Mouse (Mus musculus): ENCODE data around the gene B9d1. TPM values are rescaled to one million over a fixed set of nuclear protein-coding genes. Genes with fewer than 3 reads are reported as not detected.

B9d1 gene
- polyA plus RNA-seq, 1 experiment from 2014 or later = 37.5 TPM

GRCm38 (mm10) chr11:61489874-61490273 lies 15.1 kb upstream of the B9d1 start:
- H3K4me3 ChIP-seq (replicated peaks) = no peak overlapping the region
- H3K27me3 ChIP-seq = no peaks in the 10 kb centered on the region
- peaks cover 40% of the 10 kb centered on the region for H3K4me1 ChIP-seq (replicated peaks)
- no peaks in the 10 kb centered on the region for H3K9me3 ChIP-seq
- H3K4me2 ChIP-seq = no peak overlapping the region
- H3K27ac ChIP-seq = no peak overlapping the region
- H3K9ac ChIP-seq (replicated peaks) = peak overlapping the region; percentile 19
- WGBS = 97% methylated on average over 8 of the region's 8 CpGs
- H3K36me3 ChIP-seq = peaks cover 66% of the 10 kb centered on the region
- no peak for ATAC-seq (ENCODE audit: insufficient number of reproducible peaks, insufficient read depth, low FRiP score, low TSS enrichment, low read depth)

GRCm38 (mm10) chr11:61490944-61491520 lies 13.9 kb upstream of the B9d1 start:
- no peaks in the 10 kb centered on the region for H3K27me3 ChIP-seq
- H3K4me2 ChIP-seq = no peak overlapping the region
- no peak overlapping the region for H3K27ac ChIP-seq
- no peak overlapping the region for H3K4me3 ChIP-seq (replicated peaks)
- no peak overlapping the region for H3K9ac ChIP-seq (replicated peaks)
- no peaks in the 10 kb centered on the region for H3K9me3 ChIP-seq
- WGBS = 92% methylated on average over 22 of the region's 22 CpGs
- H3K36me3 ChIP-seq = peaks cover 66% of the 10 kb centered on the region
- peaks cover 39% of the 10 kb centered on the region for H3K4me1 ChIP-seq (replicated peaks)
- ATAC-seq (ENCODE audit: insufficient number of reproducible peaks, insufficient read depth, low FRiP score, low TSS enrichment, low read depth) = no peak

DNA sequence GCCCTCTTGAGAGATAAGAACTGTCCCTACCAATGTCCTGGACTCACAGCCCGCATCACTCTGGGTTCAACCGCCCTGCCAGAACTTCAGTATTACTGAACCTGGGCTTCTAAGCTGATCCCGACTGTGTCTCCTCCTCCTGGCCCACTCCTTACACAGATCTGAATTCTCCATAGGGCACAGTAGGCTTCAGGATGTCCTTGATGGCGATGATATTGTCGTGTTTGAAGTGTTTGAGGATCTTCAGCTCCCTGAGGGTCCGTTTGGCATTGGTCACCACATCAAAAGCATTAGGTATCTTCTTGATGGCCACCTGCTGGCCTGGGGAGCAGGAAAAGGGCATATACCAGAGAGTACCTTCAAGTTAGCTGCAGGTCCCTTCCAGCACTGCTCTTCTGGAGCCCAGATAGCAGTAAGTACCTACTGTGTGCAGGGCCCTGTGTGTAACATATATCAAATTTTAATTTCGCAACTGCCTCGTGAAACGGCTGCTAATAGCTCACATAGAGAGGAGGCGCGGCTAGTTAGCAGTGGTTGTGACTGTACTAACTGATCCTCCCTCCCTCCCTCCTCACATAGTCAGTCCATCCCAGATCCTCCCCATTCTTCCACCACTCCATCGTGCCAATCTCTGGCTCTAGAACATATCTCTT lies 12.1 kb upstream of the B9d1 start:
- H3K36me3 ChIP-seq = peaks cover 52% of the 10 kb centered on the region
- H3K27me3 ChIP-seq = no peaks in the 10 kb centered on the region
- 76% methylated on average over 12 of the region's 12 CpGs for WGBS
- ATAC-seq (ENCODE audit: insufficient number of reproducible peaks, insufficient read depth, low FRiP score, low TSS enrichment, low read depth) = no peak
- H3K4me3 ChIP-seq (replicated peaks) = peak overlapping the region; percentile 87
- H3K27ac ChIP-seq = 0 out of 2 replicates have a peak overlapping the region, but pooled peaks have one; percentile 88
- peaks cover 20% of the 10 kb centered on the region for H3K4me1 ChIP-seq (replicated peaks)
- no peaks in the 10 kb centered on the region for H3K9me3 ChIP-seq
- peak overlapping the region; percentile 81 for H3K4me2 ChIP-seq
- peak overlapping the region; percentile 85 for H3K9ac ChIP-seq (replicated peaks)

DNA sequence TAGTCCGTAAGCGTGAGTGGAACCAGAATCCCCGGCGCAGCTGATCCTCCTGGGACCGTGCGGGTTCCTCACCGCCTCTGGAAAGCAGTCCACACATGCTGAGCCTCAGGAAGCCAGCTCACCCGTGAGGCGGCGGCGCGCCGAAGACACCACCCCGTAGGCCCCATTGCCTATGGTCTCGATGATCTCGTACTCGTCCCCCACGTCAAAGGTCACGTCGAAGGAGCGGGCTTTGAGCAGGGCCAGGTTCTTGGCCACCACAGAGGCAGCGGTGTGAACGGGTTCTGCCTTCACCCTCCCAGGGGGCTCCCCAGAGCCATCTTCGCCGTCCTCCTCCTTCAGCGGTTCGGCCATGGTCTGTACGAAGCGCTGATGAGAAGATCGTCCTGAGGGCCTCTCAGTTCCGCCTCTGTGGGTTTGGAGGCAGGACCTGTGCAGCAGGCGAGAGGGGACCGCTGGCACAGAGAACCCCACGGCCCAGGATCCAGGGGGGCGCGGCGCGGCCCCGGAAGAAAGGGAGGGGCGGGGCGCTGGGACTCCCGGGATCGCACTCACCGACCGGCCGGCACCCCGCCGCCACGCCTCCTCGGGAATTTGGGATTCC lies 11.3 kb upstream of the B9d1 start:
- ATAC-seq (ENCODE audit: insufficient number of reproducible peaks, insufficient read depth, low FRiP score, low TSS enrichment, low read depth) = peak; percentile 56
- WGBS = under 1% methylated on average over 38 of the region's 50 CpGs
- peaks cover 17% of the 10 kb centered on the region for H3K4me1 ChIP-seq (replicated peaks)
- H3K9ac ChIP-seq (replicated peaks) = peak overlapping the region; percentile 85
- no peaks in the 10 kb centered on the region for H3K27me3 ChIP-seq
- no peaks in the 10 kb centered on the region for H3K9me3 ChIP-seq
- H3K27ac ChIP-seq = peak overlapping the region; percentile 88
- H3K36me3 ChIP-seq = peaks cover 44% of the 10 kb centered on the region
- H3K4me2 ChIP-seq = peak overlapping the region; percentile 81
- peak overlapping the region; percentile 87 for H3K4me3 ChIP-seq (replicated peaks)

GRCm38 (mm10) chr11:61494129-61494997 lies 10.6 kb upstream of the B9d1 start, which contains the start of gene Mapk7:
Mapk7 (minus strand) TSS chr11:61494406.
- peak within 1 kb of the TSS; percentile 90 for H3K27ac ChIP-seq
- H3K36me3 ChIP-seq = peaks cover 37% of the 10 kb centered on the region
- H3K4me3 ChIP-seq (replicated peaks) = peak within 1 kb of the TSS; percentile 87
- no peaks in the 10 kb centered on the region for H3K27me3 ChIP-seq
- WGBS = under 1% methylated on average over 62 of the region's 62 CpGs
- H3K4me2 ChIP-seq = peak within 1 kb of the TSS; percentile 81
- ATAC-seq (ENCODE audit: insufficient number of reproducible peaks, insufficient read depth, low FRiP score, low TSS enrichment, low read depth) = peak; percentile 94
- peaks cover 19% of the 10 kb centered on the region for H3K4me1 ChIP-seq (replicated peaks)
- no peaks in the 10 kb centered on the region for H3K9me3 ChIP-seq
- peak within 1 kb of the TSS; percentile 85 for H3K9ac ChIP-seq (replicated peaks)

DNA sequence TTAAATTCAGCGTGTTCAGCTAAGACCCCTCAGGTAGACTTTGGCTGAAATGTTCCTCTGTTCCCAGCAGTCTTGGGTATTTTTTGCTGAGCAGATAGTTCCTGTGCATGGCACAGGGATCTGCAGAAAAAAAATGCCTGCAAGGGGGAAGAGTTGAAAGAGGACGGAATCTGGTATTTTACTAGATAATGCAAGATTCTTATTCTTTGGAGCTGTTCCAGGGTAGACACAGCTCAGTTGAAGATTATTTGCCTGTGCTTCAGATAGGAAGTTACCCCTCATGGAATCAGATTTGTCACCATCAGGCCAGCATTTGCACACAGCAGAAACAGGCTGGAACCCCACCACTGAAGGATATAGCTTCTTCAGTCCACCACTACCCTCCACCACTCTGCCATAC lies 9.4 kb upstream of the B9d1 start:
- H3K4me3 ChIP-seq (replicated peaks) = no peak overlapping the region

DNA sequence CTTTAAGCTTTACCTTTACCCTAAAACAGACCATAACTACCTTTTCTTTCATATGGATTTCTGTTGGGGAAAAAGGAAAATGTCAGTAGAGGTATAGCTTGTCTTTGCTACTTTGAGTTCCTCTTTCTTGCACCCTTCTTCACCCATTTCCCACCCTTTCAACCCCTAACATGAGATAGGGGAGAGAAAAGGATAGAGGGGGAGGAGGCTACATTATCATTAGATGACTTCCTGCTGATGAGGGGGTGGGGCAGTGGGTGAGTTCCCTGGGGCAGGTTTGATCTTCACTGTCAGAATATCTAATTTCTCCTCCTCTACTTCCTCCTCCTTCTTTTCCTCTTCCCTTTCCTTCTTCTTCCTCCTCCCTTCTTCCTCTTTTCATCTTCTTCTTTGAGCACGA lies 7.5 kb upstream of the B9d1 start:
- WGBS = 78% methylated on average over 1 of the region's 1 CpGs
- no peaks in the 10 kb centered on the region for H3K9me3 ChIP-seq
- peaks cover 13% of the 10 kb centered on the region for H3K4me1 ChIP-seq (replicated peaks)
- peaks cover 6% of the 10 kb centered on the region for H3K36me3 ChIP-seq
- H3K27me3 ChIP-seq = no peaks in the 10 kb centered on the region
- no peak for ATAC-seq (ENCODE audit: insufficient number of reproducible peaks, insufficient read depth, low FRiP score, low TSS enrichment, low read depth)
- no peak overlapping the region for H3K9ac ChIP-seq (replicated peaks)
- no peak overlapping the region for H3K4me3 ChIP-seq (replicated peaks)
- no peak overlapping the region for H3K27ac ChIP-seq
- H3K4me2 ChIP-seq = no peak overlapping the region

More for the DNA sequence above, 9.4 kb upstream of the B9d1 start:
- Histone ChIP-seq H3K9me3 (no peaks in the 10 kb centered on the region), H3K27ac (peak overlapping the region; percentile 90; the same call in 1 of the 2 replicates), H3K36me3 (peaks cover 25% of the 10 kb centered on the region), H3K4me2 (no peak overlapping the region), H3K27me3 (no peaks in the 10 kb centered on the region), H3K9ac (replicated peaks) (no peak overlapping the region), H3K4me1 (replicated peaks) (peaks cover 18% of the 10 kb centered on the region)
- 91% methylated on average over 2 of the region's 2 CpGs for WGBS
- ATAC-seq (ENCODE audit: insufficient number of reproducible peaks, insufficient read depth, low FRiP score, low TSS enrichment, low read depth) = no peak

DNA sequence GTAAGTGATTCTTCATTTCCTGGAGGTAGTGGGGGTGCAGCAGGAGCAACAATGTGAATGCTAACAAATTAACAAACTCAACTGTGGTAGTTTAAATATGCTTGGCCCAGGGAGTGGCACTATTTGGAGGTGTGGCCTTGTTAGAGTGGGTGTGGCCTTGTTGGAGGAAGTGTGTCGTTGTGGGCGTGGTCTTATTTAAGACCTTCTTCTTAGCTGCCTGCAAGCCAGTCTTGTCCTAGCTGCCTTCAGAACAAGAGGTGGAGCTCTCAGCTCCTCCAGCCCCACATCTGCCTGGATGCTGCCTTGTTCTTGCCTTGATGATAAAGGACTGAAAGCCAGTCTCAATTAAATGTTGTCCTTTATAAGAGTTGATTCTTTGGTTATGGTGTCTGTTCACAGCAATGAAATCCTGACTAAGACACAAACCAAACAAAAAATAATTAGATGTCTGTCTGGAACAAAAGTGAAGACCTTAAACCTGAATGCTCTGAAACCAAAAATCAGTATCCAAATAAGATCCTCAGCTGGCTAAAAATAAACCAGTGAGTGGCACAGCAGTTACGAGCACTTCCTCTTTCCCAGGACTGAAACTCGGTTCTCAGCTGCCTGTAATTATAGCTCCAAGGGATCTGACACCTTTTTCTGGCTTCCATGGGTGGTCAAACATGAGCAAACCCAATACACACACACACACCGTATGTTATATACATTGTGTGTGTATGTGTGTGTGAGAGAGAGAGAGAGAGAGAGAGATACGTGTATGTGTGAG lies 6.0 kb upstream of the B9d1 start:
- Histone ChIP-seq H3K4me3 (replicated peaks) (no peak overlapping the region), H3K9me3 (no peaks in the 10 kb centered on the region), H3K9ac (replicated peaks) (no peak overlapping the region), H3K27ac (0 out of 2 replicates have a peak overlapping the region, but pooled peaks have one; percentile 29), H3K4me2 (no peak overlapping the region), H3K27me3 (no peaks in the 10 kb centered on the region), H3K36me3 (no peaks in the 10 kb centered on the region), H3K4me1 (replicated peaks) (peaks cover 9% of the 10 kb centered on the region)
- 58% methylated on average over 6 of the region's 6 CpGs for WGBS
- ATAC-seq (ENCODE audit: insufficient number of reproducible peaks, insufficient read depth, low FRiP score, low TSS enrichment, low read depth) = no peak

DNA sequence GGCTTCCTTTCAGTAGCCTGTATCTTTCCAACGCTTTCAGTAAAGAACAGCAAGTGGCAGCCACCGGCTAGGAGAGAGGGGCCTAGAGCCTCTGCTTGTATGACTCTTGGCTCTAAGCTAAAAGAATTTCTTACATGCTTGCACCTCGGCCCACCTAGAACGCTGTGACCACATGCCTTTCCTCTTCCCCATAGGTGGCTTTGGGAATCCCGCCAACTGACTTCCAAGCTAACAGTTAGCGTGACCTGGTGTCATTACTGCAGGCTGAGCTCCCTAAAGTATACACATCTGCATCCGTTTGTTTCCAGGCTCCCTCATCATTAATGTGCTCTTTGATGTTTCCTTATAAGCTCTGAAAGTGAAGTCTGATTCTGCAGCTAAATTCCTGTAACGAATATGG lies 1.0 kb upstream of the B9d1 start:
- Histone ChIP-seq H3K36me3 (0 out of 2 replicates have a peak, but pooled peaks cover 6% of the 10 kb centered on the region), H3K4me1 (replicated peaks) (peaks cover 25% of the 10 kb centered on the region), H3K4me2 (no peak overlapping the region), H3K27ac (peak overlapping the region; percentile 50), H3K27me3 (no peaks in the 10 kb centered on the region), H3K9ac (replicated peaks) (no peak overlapping the region), H3K9me3 (no peaks in the 10 kb centered on the region), H3K4me3 (replicated peaks) (peak overlapping the region; percentile 59; the same call in 1 of the 2 replicates)
- ATAC-seq (ENCODE audit: insufficient number of reproducible peaks, insufficient read depth, low FRiP score, low TSS enrichment, low read depth) = no peak
- WGBS = 42% methylated on average over 8 of the region's 8 CpGs

DNA sequence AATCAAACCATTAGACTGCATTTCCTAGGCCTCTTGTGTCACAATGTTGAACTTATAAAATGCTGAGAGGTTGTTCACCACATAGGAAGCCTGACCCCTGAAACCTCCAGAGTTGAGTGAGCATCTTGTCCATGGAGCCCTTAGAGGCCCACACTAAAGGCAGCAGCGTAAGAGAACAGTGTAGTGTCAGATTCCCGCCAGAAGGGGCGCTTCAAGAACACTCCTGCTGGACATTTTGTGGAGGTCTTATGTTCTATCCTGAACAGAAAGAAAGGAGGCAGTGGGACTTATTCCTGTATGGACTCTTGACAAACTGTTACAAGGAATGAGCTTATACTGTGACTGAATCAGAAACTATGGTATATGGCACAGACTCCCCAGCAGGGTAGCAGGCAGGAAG lies 10.0 kb downstream of the B9d1 start:
- Histone ChIP-seq H3K27ac (no peak overlapping the region), H3K9me3 (no peaks in the 10 kb centered on the region), H3K36me3 (peaks cover 66% of the 10 kb centered on the region), H3K4me1 (replicated peaks) (no peaks in the 10 kb centered on the region), H3K27me3 (no peaks in the 10 kb centered on the region), H3K4me3 (replicated peaks) (no peak overlapping the region), H3K9ac (replicated peaks) (no peak overlapping the region), H3K4me2 (no peak overlapping the region)
- no peak for ATAC-seq (ENCODE audit: insufficient number of reproducible peaks, insufficient read depth, low FRiP score, low TSS enrichment, low read depth)
- WGBS = 47% methylated on average over 3 of the region's 3 CpGs
